Mouse (Mus musculus) liver, embryonic 13.5 days (tissue): ENCODE data around the gene Myom1. TPM values are rescaled to one million over a fixed set of nuclear protein-coding genes. Genes with fewer than 3 reads are reported as not detected.

Experiments used
- ATAC-seq: fragments of 200-750 bp; cut with Nextera tagmentation; 2 replicates; pipeline ENCODE4 v1.8.0; 2017; ENCODE audit warnings: low read depth, mild to moderate bottlenecking, moderate number of reproducible peaks, moderate library complexity
- DNase-seq: peaks from one replicate; pipeline ENCODE4 v3.0.0; 2022
- H3K27ac ChIP-seq: fragments of 300-500 bp; sonication (generic); 2 replicates; pipeline ENCODE4 v1.5.1; 2015; ENCODE audit warnings: moderate library complexity, mild to moderate bottlenecking, inconsistent platforms
- H3K27me3 ChIP-seq: fragments of 300-500 bp; sonication (generic); 2 replicates; pipeline ENCODE4 v1.6.1; 2015; ENCODE audit warnings: mild to moderate bottlenecking, inconsistent platforms
- H3K36me3 ChIP-seq: fragments of 300-500 bp; sonication (generic); 2 replicates; pipeline ENCODE4 v1.6.1; 2015; ENCODE audit warnings: mild to moderate bottlenecking, inconsistent platforms
- H3K4me1 ChIP-seq: fragments of 300-500 bp; sonication (generic); replicated peaks from 2 replicates; pipeline ENCODE4 v1.6.1; 2015; ENCODE audit warnings: inconsistent platforms
- H3K4me2 ChIP-seq: fragments of 300-500 bp; sonication (generic); 2 replicates; pipeline ENCODE4 v1.6.1; 2015; ENCODE audit warnings: inconsistent platforms, mild to moderate bottlenecking, moderate library complexity
- H3K4me3 ChIP-seq: fragments of 300-500 bp; sonication (generic); replicated peaks from 2 replicates; pipeline ENCODE4 v1.5.1; 2015; ENCODE audit warnings: mild to moderate bottlenecking, inconsistent platforms
- H3K9ac ChIP-seq: fragments of 300-500 bp; sonication (generic); 2 replicates; pipeline ENCODE4 v1.6.1; 2015; ENCODE audit warnings: mild to moderate bottlenecking, inconsistent platforms
- H3K9me3 ChIP-seq: fragments of 300-500 bp; sonication (generic); replicated peaks from 2 replicates; pipeline ENCODE4 v1.6.1; 2016; ENCODE audit warnings: inconsistent platforms
- WGBS: fragments of 180-500 bp; shearing (Covaris S2); methylation state at CpG from one replicate; pipeline ENCODE4 v1.1.7; 2015; ENCODE audit not compliant: insufficient replicate concordance; 5-methylcytosine and 5-hydroxymethylcytosine counted together
- polyA plus RNA-seq: library from polyadenylated mRNA; unstranded; fragments of >200 nt; fragmentation: Nextera tagmentation; extraction: Ambion mirVana; gene quantifications from 2 replicates; pipeline ENCODE4 v1.2.1, GENCODE M21; 2015

The Myom1 gene
- polyA plus RNA-seq, 1 experiment from 2014 or later, result 2.1 TPM

- ATAC-seq, result peak; percentile 27; the same call in 1 of the 2 replicates
- Histone ChIP-seq H3K27me3 (no peaks in the 10 kb centered on the region), H3K4me1 (peaks cover 36% of the 10 kb centered on the region), H3K4me3 (no peak overlapping the region; the same call in 1 of the 2 replicates), H3K9ac (peak overlapping the region; percentile 27; the same call in 1 of the 2 replicates), H3K36me3 (no peaks in the 10 kb centered on the region), H3K27ac (peak overlapping the region; percentile 60), H3K9me3 (no peaks in the 10 kb centered on the region), H3K4me2 (peak overlapping the region; percentile 50)
- no peak for DNase-seq
- 68% methylated on average over 19 of the region's 19 CpGs for WGBS
Measured at GRCm38 (mm10) chr17:71144322-71145116, 142.1 kb downstream of the Myom1 start.

GRCm38 (mm10) chr17:71145248-71145961 lies 143.0 kb downstream of the Myom1 start:
- ATAC-seq, result peak; percentile 94
- H3K9ac ChIP-seq, result peak overlapping the region; percentile 27; the same call in 1 of the 2 replicates
- DNase-seq, result peak; percentile 69

GRCm38 (mm10) chr17:71153356-71153755 lies 150.9 kb downstream of the Myom1 start:
- no peak overlapping the region for H3K9ac ChIP-seq
- ATAC-seq (no peak), DNase-seq (no peak)

More at GRCm38 (mm10) chr17:71145248-71145961, 143.0 kb downstream of the Myom1 start:
- Histone ChIP-seq H3K9me3 (no peaks in the 10 kb centered on the region), H3K36me3 (no peaks in the 10 kb centered on the region), H3K27me3 (no peaks in the 10 kb centered on the region), H3K4me1 (peaks cover 36% of the 10 kb centered on the region), H3K4me2 (peak overlapping the region; percentile 50), H3K4me3 (no peak overlapping the region; the same call in 1 of the 2 replicates), H3K27ac (peak overlapping the region; percentile 60)
- 53% methylated on average over 1 of the region's 1 CpGs for WGBS

GRCm38 (mm10) chr17:71155271-71155670 lies 152.8 kb downstream of the Myom1 start:
- Histone ChIP-seq H3K9ac (no peak overlapping the region), H3K4me3 (no peak overlapping the region), H3K4me1 (peaks cover 23% of the 10 kb centered on the region), H3K36me3 (no peaks in the 10 kb centered on the region), H3K27me3 (no peaks in the 10 kb centered on the region), H3K4me2 (no peak overlapping the region), H3K27ac (0 out of 2 replicates have a peak overlapping the region, but pooled peaks have one; percentile 34), H3K9me3 (no peaks in the 10 kb centered on the region)
- DNase-seq, result no peak
- ATAC-seq, result no peak
- WGBS, result 71% methylated on average over 1 of the region's 1 CpGs

More at GRCm38 (mm10) chr17:71153356-71153755, 150.9 kb downstream of the Myom1 start:
- Histone ChIP-seq H3K27me3 (no peaks in the 10 kb centered on the region), H3K9me3 (no peaks in the 10 kb centered on the region), H3K36me3 (no peaks in the 10 kb centered on the region), H3K4me3 (no peak overlapping the region), H3K4me1 (peaks cover 6% of the 10 kb centered on the region; the same call in 1 of the 2 replicates), H3K27ac (no peak overlapping the region), H3K4me2 (no peak overlapping the region)
- 63% methylated on average over 4 of the region's 4 CpGs for WGBS

- Histone ChIP-seq H3K4me3 (no peak overlapping the region), H3K27me3 (no peaks in the 10 kb centered on the region), H3K4me2 (no peak overlapping the region), H3K4me1 (peaks cover 36% of the 10 kb centered on the region), H3K9me3 (no peaks in the 10 kb centered on the region), H3K36me3 (no peaks in the 10 kb centered on the region), H3K9ac (no peak overlapping the region), H3K27ac (peak overlapping the region; percentile 2; the same call in 1 of the 2 replicates)
- ATAC-seq (no peak), DNase-seq (no peak)
- 60% methylated on average over 4 of the region's 4 CpGs for WGBS
Measured at GRCm38 (mm10) chr17:71159152-71159567, 156.7 kb downstream of the Myom1 start.

GRCm38 (mm10) chr17:71159720-71160119 lies 157.3 kb downstream of the Myom1 start:
- WGBS, result 68% methylated on average over 8 of the region's 8 CpGs
- Histone ChIP-seq H3K4me3 (no peak overlapping the region), H3K36me3 (no peaks in the 10 kb centered on the region), H3K4me1 (peaks cover 40% of the 10 kb centered on the region), H3K27me3 (no peaks in the 10 kb centered on the region), H3K4me2 (no peak overlapping the region), H3K27ac (no peak overlapping the region), H3K9me3 (no peaks in the 10 kb centered on the region), H3K9ac (no peak overlapping the region)
- peak; percentile 30; the same call in 1 of the 2 replicates for ATAC-seq
- no peak for DNase-seq

GRCm38 (mm10) chr17:71160244-71160995 lies 158.0 kb downstream of the Myom1 start:
- H3K4me2 ChIP-seq, result no peak overlapping the region
- DNase-seq (no peak), ATAC-seq (no peak)
- peaks cover 43% of the 10 kb centered on the region for H3K4me1 ChIP-seq
- no peaks in the 10 kb centered on the region for H3K27me3 ChIP-seq
- no peaks in the 10 kb centered on the region for H3K36me3 ChIP-seq
- 90% methylated on average over 8 of the region's 8 CpGs for WGBS
- H3K4me3 ChIP-seq, result no peak overlapping the region
- no peaks in the 10 kb centered on the region for H3K9me3 ChIP-seq
- no peak overlapping the region for H3K9ac ChIP-seq
- no peak overlapping the region for H3K27ac ChIP-seq

GRCm38 (mm10) chr17:71164991-71165390 lies 162.6 kb downstream of the Myom1 start:
- Histone ChIP-seq H3K4me3 (no peak overlapping the region), H3K9me3 (no peaks in the 10 kb centered on the region), H3K27ac (peak overlapping the region; percentile 72), H3K4me2 (no peak overlapping the region), H3K36me3 (no peaks in the 10 kb centered on the region), H3K4me1 (peaks cover 54% of the 10 kb centered on the region), H3K27me3 (no peaks in the 10 kb centered on the region), H3K9ac (no peak overlapping the region)
- no peak for DNase-seq
- peak; percentile 72 for ATAC-seq
- WGBS, result 31% methylated on average over 6 of the region's 6 CpGs

- H3K27ac ChIP-seq, result peak overlapping the region; percentile 43
- H3K9ac ChIP-seq, result peak overlapping the region; percentile 18; the same call in 1 of the 2 replicates
- ATAC-seq, result no peak
- H3K4me2 ChIP-seq, result no peak overlapping the region
- H3K9me3 ChIP-seq, result no peaks in the 10 kb centered on the region
- no peak overlapping the region for H3K4me3 ChIP-seq
- no peaks in the 10 kb centered on the region for H3K27me3 ChIP-seq
- 54% methylated on average over 5 of the region's 5 CpGs for WGBS
- H3K4me1 ChIP-seq, result peaks cover 62% of the 10 kb centered on the region
- no peaks in the 10 kb centered on the region for H3K36me3 ChIP-seq
- DNase-seq, result no peak
Measured at GRCm38 (mm10) chr17:71168205-71168815, 165.9 kb downstream of the Myom1 start.

GRCm38 (mm10) chr17:71168846-71169245 lies 166.4 kb downstream of the Myom1 start:
- Histone ChIP-seq H3K4me2 (no peak overlapping the region), H3K4me1 (peaks cover 58% of the 10 kb centered on the region), H3K9me3 (no peaks in the 10 kb centered on the region), H3K4me3 (no peak overlapping the region), H3K27ac (peak overlapping the region; percentile 77), H3K27me3 (no peaks in the 10 kb centered on the region), H3K36me3 (no peaks in the 10 kb centered on the region), H3K9ac (0 out of 2 replicates have a peak overlapping the region, but pooled peaks have one; percentile 18)
- DNase-seq (no peak), ATAC-seq (no peak)
- WGBS, result 76% methylated on average over 9 of the region's 9 CpGs
